Mouse (Mus musculus) embryonic facial prominence, embryonic 10.5 days (tissue): ENCODE measurements around the gene Pcbp3. TPM values are rescaled to one million over a fixed set of nuclear protein-coding genes. Genes with fewer than 3 reads are reported as not detected.

Experiments used
- DNase-seq: peaks from one replicate; pipeline ENCODE4 v3.0.0-alpha.2; 2017; ENCODE audit warnings: low spot score
- H3K27ac ChIP-seq: fragments of 300-500 bp; sonication (generic); replicated peaks from 2 replicates; pipeline ENCODE4 v1.5.1; 2016; ENCODE audit warnings: mild to moderate bottlenecking
- H3K27me3 ChIP-seq: fragments of 300-500 bp; sonication (generic); replicated peaks from 2 replicates; pipeline ENCODE4 v1.6.1; 2016; ENCODE audit warnings: low read depth, mild to moderate bottlenecking; ENCODE audit not compliant: poor library complexity, severe bottlenecking
- H3K36me3 ChIP-seq: fragments of 300-500 bp; sonication (generic); replicated peaks from 2 replicates; pipeline ENCODE4 v1.6.1; 2016; ENCODE audit warnings: mild to moderate bottlenecking, moderate library complexity
- H3K4me1 ChIP-seq: fragments of 300-500 bp; sonication (generic); 2 replicates; pipeline ENCODE4 v1.6.1; 2016
- H3K4me3 ChIP-seq: fragments of 300-500 bp; sonication (generic); 2 replicates; pipeline ENCODE4 v1.5.1; 2016; ENCODE audit warnings: mild to moderate bottlenecking, moderate library complexity
- H3K9me3 ChIP-seq: fragments of 300-500 bp; sonication (generic); 2 replicates; pipeline ENCODE4 v1.6.1; 2016; ENCODE audit warnings: mild to moderate bottlenecking
- WGBS: fragments of 180-500 bp; shearing (Covaris S2); methylation state at CpG from one replicate; pipeline ENCODE4 v1.1.7; 2016; 5-methylcytosine and 5-hydroxymethylcytosine counted together
- polyA plus RNA-seq: library from polyadenylated mRNA; unstranded; fragments of >200 nt; fragmentation: Nextera tagmentation; extraction: Ambion mirVana; gene quantifications from 2 replicates; pipeline ENCODE4 v1.2.1, GENCODE M21; 2016

Gene Pcbp3
- polyA plus RNA-seq, 1 experiment from 2014 or later, result 57.7 TPM

- H3K9me3 ChIP-seq, result no peaks in the 10 kb centered on the region
- peak; percentile 7 for DNase-seq
- no peaks in the 10 kb centered on the region for H3K36me3 ChIP-seq
- H3K27me3 ChIP-seq, result no peaks in the 10 kb centered on the region
- no peak overlapping the region for H3K4me3 ChIP-seq
- peak overlapping the region; percentile 84 for H3K27ac ChIP-seq
- WGBS, result 64% methylated on average over 20 of the region's 20 CpGs
- peaks cover 43% of the 10 kb centered on the region for H3K4me1 ChIP-seq
Measured at GRCm38 (mm10) chr10:76731621-76732239, 230.0 kb downstream of the Pcbp3 start.

- 81% methylated on average over 19 of the region's 19 CpGs for WGBS
Measured at GRCm38 (mm10) chr10:76729631-76730620, 231.8 kb downstream of the Pcbp3 start.

GRCm38 (mm10) chr10:76728369-76728768, 233.3 kb downstream of the Pcbp3 start:
- 12% methylated on average over 11 of the region's 11 CpGs for WGBS
- Histone ChIP-seq H3K27ac (peak overlapping the region; percentile 80), H3K36me3 (no peaks in the 10 kb centered on the region), H3K4me3 (peak overlapping the region; percentile 17; the same call in 1 of the 2 replicates), H3K27me3 (no peaks in the 10 kb centered on the region), H3K9me3 (no peaks in the 10 kb centered on the region), H3K4me1 (peaks cover 51% of the 10 kb centered on the region)
- DNase-seq, result peak; percentile 87

More at GRCm38 (mm10) chr10:76729631-76730620, 231.8 kb downstream of the Pcbp3 start:
- Histone ChIP-seq H3K27ac (no peak overlapping the region), H3K27me3 (no peaks in the 10 kb centered on the region), H3K9me3 (no peaks in the 10 kb centered on the region), H3K36me3 (no peaks in the 10 kb centered on the region), H3K4me3 (no peak overlapping the region), H3K4me1 (peaks cover 53% of the 10 kb centered on the region)
- peak; percentile 6 for DNase-seq

- Histone ChIP-seq H3K4me3 (no peak overlapping the region), H3K27ac (0 out of 2 replicates have a peak overlapping the region, but pooled peaks have one; percentile 80), H3K27me3 (no peaks in the 10 kb centered on the region), H3K4me1 (peaks cover 40% of the 10 kb centered on the region), H3K36me3 (no peaks in the 10 kb centered on the region), H3K9me3 (no peaks in the 10 kb centered on the region)
- DNase-seq, result no peak
- 94% methylated on average over 7 of the region's 7 CpGs for WGBS
Measured at GRCm38 (mm10) chr10:76727301-76727700, 234.4 kb downstream of the Pcbp3 start.

- peaks cover 36% of the 10 kb centered on the region for H3K4me1 ChIP-seq
- no peak overlapping the region for H3K27ac ChIP-seq
- DNase-seq, result no peak
- WGBS, result 93% methylated on average over 4 of the region's 4 CpGs
- H3K36me3 ChIP-seq, result no peaks in the 10 kb centered on the region
- no peaks in the 10 kb centered on the region for H3K27me3 ChIP-seq
- no peaks in the 10 kb centered on the region for H3K9me3 ChIP-seq
- H3K4me3 ChIP-seq, result no peak overlapping the region
Measured at GRCm38 (mm10) chr10:76726866-76727265, 234.8 kb downstream of the Pcbp3 start.

- Histone ChIP-seq H3K4me3 (peak within 1 kb of the TSS; percentile 36), H3K4me1 (peaks cover 28% of the 10 kb centered on the region), H3K9me3 (no peaks in the 10 kb centered on the region), H3K27me3 (no peaks in the 10 kb centered on the region), H3K27ac (peak within 1 kb of the TSS; percentile 76), H3K36me3 (no peaks in the 10 kb centered on the region)
- WGBS, result 28% methylated on average over 9 of the region's 9 CpGs
- DNase-seq, result peak; percentile 68
Measured at GRCm38 (mm10) chr10:76725682-76726285, 235.9 kb downstream of the Pcbp3 start, which contains the start of gene Col6a1. Col6a1 (minus strand) TSS chr10:76726168.

GRCm38 (mm10) chr10:76725097-76725496, 236.6 kb downstream of the Pcbp3 start:
- 88% methylated on average over 2 of the region's 2 CpGs for WGBS
- Histone ChIP-seq H3K27ac (peak overlapping the region; percentile 76; the same call in 1 of the 2 replicates), H3K4me3 (peak overlapping the region; percentile 36; the same call in 1 of the 2 replicates), H3K9me3 (no peaks in the 10 kb centered on the region), H3K4me1 (peaks cover 28% of the 10 kb centered on the region), H3K36me3 (no peaks in the 10 kb centered on the region), H3K27me3 (no peaks in the 10 kb centered on the region)
- no peak for DNase-seq

- no peaks in the 10 kb centered on the region for H3K9me3 ChIP-seq
- WGBS, result 57% methylated on average over 5 of the region's 5 CpGs
- peaks cover 30% of the 10 kb centered on the region for H3K4me1 ChIP-seq
- DNase-seq, result no peak
- no peaks in the 10 kb centered on the region for H3K36me3 ChIP-seq
- H3K27me3 ChIP-seq, result no peaks in the 10 kb centered on the region
- H3K4me3 ChIP-seq, result no peak overlapping the region
- H3K27ac ChIP-seq, result 0 out of 2 replicates have a peak overlapping the region, but pooled peaks have one; percentile 10
Measured at GRCm38 (mm10) chr10:76724231-76724736, 237.4 kb downstream of the Pcbp3 start.

GRCm38 (mm10) chr10:76722751-76723450, 238.8 kb downstream of the Pcbp3 start:
- Histone ChIP-seq H3K4me1 (peaks cover 34% of the 10 kb centered on the region), H3K4me3 (no peak overlapping the region), H3K36me3 (no peaks in the 10 kb centered on the region), H3K27me3 (no peaks in the 10 kb centered on the region), H3K27ac (no peak overlapping the region), H3K9me3 (no peaks in the 10 kb centered on the region)
- DNase-seq, result no peak
- 87% methylated on average over 18 of the region's 18 CpGs for WGBS

GRCm38 (mm10) chr10:76721746-76722145, 239.9 kb downstream of the Pcbp3 start:
- no peaks in the 10 kb centered on the region for H3K27me3 ChIP-seq
- no peak for DNase-seq
- no peak overlapping the region for H3K27ac ChIP-seq
- 93% methylated on average over 6 of the region's 6 CpGs for WGBS
- H3K4me3 ChIP-seq, result no peak overlapping the region
- H3K9me3 ChIP-seq, result no peaks in the 10 kb centered on the region
- H3K4me1 ChIP-seq, result peaks cover 32% of the 10 kb centered on the region
- H3K36me3 ChIP-seq, result no peaks in the 10 kb centered on the region; the same call in 1 of the 2 replicates

GRCm38 (mm10) chr10:76721216-76721615, 240.5 kb downstream of the Pcbp3 start:
- Histone ChIP-seq H3K27me3 (no peaks in the 10 kb centered on the region), H3K4me3 (no peak overlapping the region), H3K36me3 (no peaks in the 10 kb centered on the region; the same call in 1 of the 2 replicates), H3K9me3 (no peaks in the 10 kb centered on the region), H3K4me1 (peaks cover 32% of the 10 kb centered on the region), H3K27ac (no peak overlapping the region)
- DNase-seq, result no peak
- 79% methylated on average over 11 of the region's 11 CpGs for WGBS
